Comparison of ENCODE assay signal across 18 mouse cellular contexts in genomic region chr2:75907142-75907541, GRCm38 (mm10). TPM values are rescaled to one million over a fixed set of nuclear protein-coding genes. Genes with fewer than 3 reads are reported as not detected.
DNase-seq lines count a peak whose midpoint lies in the region; ATAC-seq lines count a peak whose summit lies in the region.
"Had no signal": no experiment of that assay in that cellular context is flagged by ENCODE, and none has a peak within 500 bp of the region (broad histone marks: within the 10 kb centered on the region; RNA-seq: fewer than 3 reads in every experiment).

No protein-coding gene starts in this region.

- ATAC-seq in CD4-positive, CD25-positive, alpha-beta regulatory T cell, adult 4 months: peak; percentile 95
- ATAC-seq: forebrain, embryonic 13.5 days; forebrain, embryonic 15.5 days; forebrain, postnatal 0 days had no signal

- peak; percentile 27 for DNase-seq in CD4-positive, CD25-positive, alpha-beta regulatory T cell, adult 2 months (ENCODE audit: low read depth, low spot score)
- peak; percentile 15 for DNase-seq in induced T-regulatory cell, adult 2 months (ENCODE audit: low read depth)
- DNase-seq in naive thymus-derived CD4-positive, alpha-beta T cell, adult 2 months (ENCODE audit: low read depth): peak; percentile 30
- no peak for DNase-seq in ovary, postnatal 36 days (ENCODE audit: low spot score)
- no peak for DNase-seq in adrenal gland, postnatal 10 days
- DNase-seq in adrenal gland, postnatal 4 days (ENCODE audit: low spot score in 2 of 2): no peak
- DNase-seq: adrenal gland, adult 8-10 months; adrenal gland, postnatal 25 days; cerebellum, adult 11-12 months; cerebellum, adult 2 months; cerebellum, adult 9-10 months; cerebellum, postnatal 10 days; cerebellum, postnatal 25 days; forebrain, postnatal 0 days had no signal

RNA-seq across cellular contexts. Expression of gene Ttc30b, which starts 31.2 kb away (rescaled TPM):
- 1 to 10 TPM; 2.2 to 2.5 TPM for polyA plus RNA-seq in CD4-positive, CD25-positive, alpha-beta regulatory T cell, adult 4 months (2017; shearing (Covaris generic))
- 10 to 100 TPM; 13.4 to 18.9 TPM for total RNA-seq in adrenal gland, postnatal 10 days (2021)
- total RNA-seq in adrenal gland, postnatal 4 days (2021): 10 to 100 TPM; 20.2 to 21.0 TPM
- total RNA-seq: MEL had no signal

Comparison
In these comparisons a context has a peak if more than half of its experiments do, and no peak if none do; other contexts are left out.
1. DNase-seq: peak in CD4-positive, CD25-positive, alpha-beta regulatory T cell, adult 2 months (single experiment), induced T-regulatory cell, adult 2 months (single experiment) and naive thymus-derived CD4-positive, alpha-beta T cell, adult 2 months (single experiment); none in ovary, postnatal 36 days (single experiment), adrenal gland, postnatal 10 days (single experiment) and adrenal gland, postnatal 4 days (0 of 2).